Mouse (Mus musculus) left cerebral cortex, adult 8-10 months (tissue): ENCODE measurements around the gene Ptrh1. TPM values are rescaled to one million over a fixed set of nuclear protein-coding genes. Genes with fewer than 3 reads are reported as not detected.

Source experiments
- DNase-seq, 2 experiments: peaks; one replicate each; pipeline ENCODE4 v3.0.0; 2022; ENCODE audit warnings: low spot score in 2 of 2
- total RNA-seq, 4 experiments: library from RNA; stranded (reverse); gene quantifications; 2 replicates each; pipeline ENCODE4 v1.2.4; 2022

The Ptrh1 gene
- total RNA-seq, 4 experiments from 2014 or later: 6.4 to 9.2 (median 7.7) TPM

DNA sequence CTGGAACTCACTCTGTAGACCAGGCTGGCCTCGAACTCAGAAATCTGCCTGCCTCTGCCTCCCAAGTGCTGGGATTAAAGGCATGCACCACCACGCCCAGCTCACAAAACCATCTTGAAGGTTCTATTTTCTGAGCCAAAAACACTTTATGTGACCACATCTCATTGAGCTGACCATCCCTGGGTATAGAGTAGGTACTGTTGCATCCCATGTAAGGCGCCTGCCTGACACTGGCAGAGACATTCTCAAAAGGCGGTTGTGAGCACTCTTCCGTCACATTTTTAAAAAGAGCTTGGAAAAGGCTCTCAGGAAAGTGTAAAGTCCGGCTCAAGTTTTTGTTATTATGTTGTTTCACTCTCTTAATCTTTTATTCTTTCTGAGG, 18.9 kb upstream of the Ptrh1 start:
- DNase-seq: no peak

DNA sequence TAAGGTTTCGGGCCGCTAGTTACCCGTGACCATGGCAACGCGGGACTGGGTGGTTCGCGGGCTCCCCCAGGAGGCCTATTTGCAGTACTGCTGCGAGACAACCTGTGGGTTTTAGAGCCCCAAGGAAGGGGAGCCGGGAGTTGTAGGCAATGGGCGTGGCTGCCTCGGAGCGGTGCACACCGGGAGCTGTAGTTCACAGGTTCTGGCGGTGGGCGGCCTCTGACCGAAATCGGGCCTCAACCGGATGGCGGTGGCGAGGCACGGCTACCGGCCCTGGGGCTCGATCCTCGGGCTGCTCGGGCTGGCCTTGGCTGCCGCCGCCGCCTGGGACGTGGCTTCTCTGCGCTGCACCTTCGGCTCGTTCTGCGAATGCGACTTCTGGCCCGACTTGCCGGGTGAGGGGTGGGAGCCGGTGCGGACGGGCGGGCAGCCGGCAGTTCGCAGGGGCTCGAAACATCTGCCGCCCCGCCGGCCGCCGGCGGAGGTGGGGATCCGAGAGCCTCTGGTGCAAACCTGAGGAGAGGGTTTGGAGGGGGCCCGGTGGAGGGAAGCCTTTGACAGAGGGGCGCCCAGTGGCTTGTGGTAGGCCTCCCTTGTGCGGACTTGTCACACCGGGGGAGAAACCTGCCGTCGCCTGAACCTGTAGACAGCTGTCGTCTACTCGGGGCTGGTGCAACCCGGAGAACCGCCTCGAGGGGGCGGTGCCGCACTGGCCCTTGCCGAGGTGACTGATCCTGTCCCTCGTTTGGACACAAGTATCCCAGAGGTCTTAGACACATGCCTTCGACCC, 18.3 kb upstream of the Ptrh1 start, which contains the start of gene Tor2a:
Gene Tor2a, plus strand, starts transcription at position 179 of the 790 bp plus-strand sequence.
- peak; percentile 87 to 96 for DNase-seq

DNA sequence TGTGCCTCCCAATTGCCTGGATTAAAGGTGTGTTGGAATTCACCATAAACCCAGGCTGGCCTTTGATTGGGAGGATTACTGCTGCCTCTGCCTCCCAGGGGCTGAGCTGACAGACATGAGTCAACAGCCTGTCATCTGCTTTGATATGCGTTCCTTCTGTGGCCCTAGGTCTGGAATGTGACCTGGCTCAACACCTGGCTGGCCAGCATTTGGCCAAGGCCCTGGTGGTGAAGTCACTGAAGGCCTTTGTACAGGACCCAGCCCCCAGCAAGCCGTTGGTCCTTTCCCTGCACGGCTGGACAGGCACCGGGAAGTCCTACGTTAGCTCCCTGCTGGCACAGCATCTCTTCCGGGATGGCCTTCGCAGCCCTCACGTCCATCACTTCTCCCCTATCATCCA, 17.1 kb upstream of the Ptrh1 start:
- no peak for DNase-seq

DNA sequence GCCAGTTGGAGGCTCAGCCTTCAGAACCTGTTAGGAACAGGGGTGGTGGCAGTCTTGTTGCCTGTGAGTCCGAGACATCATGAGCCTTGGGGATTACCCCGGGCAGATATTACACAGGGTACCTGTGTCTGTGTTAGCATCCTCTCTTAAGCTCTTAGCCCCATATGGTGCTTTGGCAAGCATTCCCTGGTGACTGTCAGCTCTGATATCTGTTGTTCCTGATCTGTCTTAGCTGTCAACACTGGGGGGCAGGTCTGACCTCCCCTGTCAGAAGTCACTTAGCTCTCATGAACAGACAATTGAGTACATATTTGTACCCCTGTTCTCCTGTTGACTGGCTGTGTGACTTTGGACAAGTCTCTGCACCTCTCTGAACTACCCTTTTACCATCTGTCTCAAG, 16.6 kb upstream of the Ptrh1 start:
- DNase-seq: no peak

DNA sequence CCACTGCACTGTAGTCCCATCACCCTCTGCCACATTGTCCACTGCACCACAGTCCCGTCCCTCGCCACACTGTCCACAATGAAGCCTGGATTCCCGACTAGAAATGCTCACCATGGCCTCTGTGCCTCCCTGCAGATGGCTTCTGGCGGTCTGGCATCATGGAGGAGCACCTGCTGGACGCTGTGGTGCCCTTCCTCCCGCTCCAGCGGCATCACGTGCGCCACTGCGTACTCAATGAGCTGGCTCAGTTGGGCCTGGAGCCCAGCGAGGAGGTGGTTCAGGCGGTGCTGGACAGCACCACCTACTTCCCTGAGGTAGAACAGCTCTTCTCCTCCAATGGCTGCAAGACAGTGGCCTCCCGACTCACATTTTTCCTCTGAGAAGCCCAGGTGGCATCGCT, 14.2 kb upstream of the Ptrh1 start:
- no peak for DNase-seq

DNA sequence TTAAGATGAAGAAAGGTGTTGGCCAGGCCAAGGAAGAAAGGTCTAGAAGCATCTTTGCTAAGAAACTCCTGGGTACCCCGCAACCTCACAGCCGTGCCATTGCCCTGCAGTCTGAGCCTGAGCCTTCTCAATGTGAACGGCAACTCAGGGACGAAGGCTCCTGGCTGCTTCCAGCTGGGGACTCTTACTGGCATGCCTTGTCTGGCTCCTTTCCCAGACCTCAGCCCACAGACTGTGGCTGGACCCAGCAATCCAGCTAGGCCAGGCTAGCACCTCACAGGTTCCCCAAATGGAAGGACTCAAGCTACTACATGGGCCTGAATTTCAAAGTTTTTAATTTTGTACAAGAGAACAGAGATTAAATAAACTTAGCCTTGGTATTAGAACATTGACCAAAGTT, 13.7 kb upstream of the Ptrh1 start:
- DNase-seq: no peak

DNA sequence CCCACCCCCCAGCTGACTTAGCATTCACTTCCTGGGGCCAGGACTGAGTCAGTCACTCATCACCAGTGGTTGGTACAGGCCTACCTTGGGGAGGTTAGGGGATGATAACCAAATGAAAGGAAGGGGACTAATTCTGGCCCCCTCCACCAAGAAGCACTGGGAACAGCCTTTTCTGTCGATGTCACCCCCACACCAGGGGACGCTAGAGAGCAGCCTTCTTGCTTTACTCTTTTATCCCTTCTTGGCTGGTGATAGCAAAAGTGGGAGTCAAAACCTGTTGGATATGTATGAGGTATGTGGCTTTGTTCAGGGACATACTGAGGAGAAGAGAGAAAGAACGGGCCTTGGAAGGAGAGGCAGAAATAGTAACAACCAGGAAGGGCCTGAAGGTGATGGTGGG, 12.2 kb upstream of the Ptrh1 start:
- no peak for DNase-seq

DNA sequence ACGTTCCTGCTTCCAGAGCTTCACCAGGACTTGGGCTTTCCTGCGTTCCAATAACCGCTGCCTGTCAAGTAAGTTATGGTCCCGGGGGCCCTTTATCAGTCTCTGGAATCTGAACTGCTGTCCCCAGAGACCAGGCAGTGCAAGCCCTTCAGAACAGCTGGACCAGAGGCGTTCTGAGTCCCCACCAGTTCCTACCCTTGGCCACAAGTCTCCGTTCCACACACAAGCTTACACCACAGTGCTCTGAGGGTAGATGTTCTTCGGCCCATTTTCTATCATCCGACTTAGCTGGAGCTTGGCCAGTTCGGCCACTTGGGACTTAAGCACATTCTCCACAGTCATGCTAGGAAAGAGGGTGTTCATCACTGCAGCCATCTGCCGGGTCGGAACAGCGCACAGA, 8.3 kb upstream of the Ptrh1 start:
- no peak for DNase-seq

DNA sequence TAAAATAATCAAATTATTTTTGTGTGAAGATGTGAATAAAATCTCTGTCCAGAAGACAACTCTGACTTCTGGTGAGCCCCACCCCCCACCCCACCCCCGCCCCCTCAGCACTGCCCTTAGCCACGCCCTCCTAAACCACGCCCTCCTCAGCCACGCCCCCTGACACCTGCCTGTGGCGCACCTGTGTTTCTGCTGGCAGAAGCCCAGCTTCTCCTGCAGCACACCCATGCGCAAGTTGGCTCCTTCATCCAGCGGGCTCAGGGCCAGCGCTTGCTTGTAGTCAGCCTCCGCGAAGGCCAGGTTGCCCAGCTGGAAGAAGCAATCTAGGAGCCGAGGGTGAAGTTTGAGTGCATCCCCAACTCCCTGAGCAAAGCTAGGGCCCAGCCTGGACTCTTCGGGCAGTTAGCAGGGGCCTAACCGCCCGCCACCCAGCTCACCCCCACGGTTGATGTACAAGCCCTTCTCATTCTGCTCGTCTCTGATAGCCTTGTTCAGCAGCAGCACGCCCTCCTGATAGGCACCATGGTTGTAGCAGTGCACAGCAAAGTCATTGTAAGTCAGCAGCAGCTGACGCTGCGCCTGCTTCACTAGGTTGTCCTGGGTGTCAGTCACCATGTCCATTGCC, 6.8 kb upstream of the Ptrh1 start:
- DNase-seq: no peak

DNA sequence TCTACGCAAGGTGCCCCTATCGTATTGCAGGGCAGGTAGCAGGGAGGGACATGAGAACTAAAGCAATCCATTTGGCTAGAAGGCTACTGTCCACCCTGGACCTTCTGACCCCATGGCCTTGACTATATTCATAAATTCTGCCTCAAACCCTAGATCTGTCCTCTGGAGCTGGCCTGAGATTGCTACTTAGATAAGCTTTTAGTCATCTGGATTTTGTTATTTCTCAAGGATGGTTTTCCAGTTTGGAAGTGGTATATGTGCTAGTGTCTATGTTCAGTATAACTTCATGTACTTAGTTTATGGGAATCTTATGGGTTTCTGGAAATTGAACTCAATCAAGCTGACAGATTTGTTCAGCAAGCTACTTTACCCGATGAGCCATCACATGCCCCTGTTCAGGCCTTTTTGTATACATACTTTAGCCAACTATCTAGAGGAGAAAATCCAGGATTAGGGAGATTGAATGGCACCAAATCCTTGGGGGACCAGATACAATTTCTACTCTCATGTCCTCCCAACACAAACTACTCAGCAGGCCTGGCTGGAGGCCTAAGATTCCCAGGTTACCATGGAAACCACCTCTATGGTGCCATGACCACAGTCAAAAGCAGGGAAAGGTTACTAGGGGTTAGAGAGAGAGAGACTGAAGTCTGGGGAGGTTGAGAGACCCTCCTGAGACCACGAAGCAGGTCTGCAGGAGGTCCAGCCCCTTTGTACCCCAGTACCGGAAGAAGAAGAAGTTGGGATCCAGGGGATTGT, 6.1 kb upstream of the Ptrh1 start:
- no peak for DNase-seq

DNA sequence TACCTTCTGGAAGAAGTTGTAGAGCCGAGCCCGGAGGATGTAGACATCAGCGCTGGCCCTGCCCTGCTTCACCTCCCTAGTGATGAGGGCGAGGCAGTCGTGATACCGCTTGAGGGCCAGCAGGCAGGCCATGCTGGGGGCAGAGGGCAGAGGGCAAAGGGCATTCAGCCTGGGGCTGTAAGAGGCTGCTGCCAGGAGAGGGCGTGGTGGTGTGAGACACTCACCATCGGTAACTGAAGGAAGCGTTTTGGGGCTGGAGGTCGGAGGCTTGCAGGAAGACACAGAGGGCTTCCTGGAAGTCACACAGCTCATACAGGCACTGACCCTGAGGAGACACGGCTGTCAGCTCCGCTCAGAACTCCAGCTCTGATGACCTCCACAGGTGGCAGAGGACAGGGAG, 3.7 kb upstream of the Ptrh1 start:
- no peak for DNase-seq

DNA sequence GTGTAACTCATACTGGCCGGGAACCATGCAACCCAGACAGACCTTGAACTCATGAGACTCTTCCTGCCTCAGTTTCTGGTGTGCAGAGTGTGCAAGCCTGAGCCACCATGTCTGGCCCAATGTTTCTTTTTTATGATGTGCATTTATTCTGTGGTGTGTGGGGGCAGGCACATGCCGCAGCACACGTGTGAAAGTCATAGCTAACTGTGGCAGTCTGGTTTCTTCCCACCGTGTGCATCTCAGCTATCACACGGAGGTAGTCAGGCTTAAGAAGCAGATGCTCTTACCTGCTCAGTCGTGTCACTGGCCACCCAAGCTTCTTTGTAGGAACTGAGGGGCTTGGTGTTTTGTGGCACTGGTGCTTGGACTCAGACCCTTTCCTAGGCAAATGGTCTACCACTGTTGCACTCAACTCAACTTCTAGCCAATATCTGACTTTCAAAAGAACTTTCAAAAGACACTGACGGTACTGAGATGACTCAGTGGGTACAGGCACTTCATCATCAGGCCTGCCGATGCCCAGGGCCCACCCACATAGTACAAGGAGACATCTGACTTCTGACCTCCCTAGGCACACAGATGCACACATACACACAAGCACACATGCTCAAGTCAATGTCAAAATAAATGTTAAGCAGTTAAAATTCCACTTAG, 2.8 kb upstream of the Ptrh1 start:
- DNase-seq: no peak

DNA sequence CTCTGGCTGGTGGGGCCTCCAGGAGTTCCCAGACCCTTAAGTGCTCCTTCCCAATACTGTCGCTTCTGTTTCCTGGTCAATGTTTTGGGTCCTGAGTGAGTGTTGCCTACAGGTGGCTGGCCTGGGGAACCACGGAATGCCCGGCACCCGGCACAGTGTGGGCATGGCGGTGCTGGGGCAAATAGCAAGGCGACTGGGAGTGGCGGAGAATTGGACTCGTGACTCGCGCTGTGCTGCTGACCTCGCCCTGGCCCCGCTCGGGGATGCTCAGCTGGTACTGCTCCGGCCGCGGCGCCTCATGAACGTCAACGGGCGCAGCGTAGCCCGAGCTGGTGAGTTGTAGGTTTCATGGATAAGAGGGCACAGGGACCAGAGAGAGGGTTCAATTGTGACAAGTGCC, 606 bp downstream of the Ptrh1 start:
- DNase-seq: no peak

DNA sequence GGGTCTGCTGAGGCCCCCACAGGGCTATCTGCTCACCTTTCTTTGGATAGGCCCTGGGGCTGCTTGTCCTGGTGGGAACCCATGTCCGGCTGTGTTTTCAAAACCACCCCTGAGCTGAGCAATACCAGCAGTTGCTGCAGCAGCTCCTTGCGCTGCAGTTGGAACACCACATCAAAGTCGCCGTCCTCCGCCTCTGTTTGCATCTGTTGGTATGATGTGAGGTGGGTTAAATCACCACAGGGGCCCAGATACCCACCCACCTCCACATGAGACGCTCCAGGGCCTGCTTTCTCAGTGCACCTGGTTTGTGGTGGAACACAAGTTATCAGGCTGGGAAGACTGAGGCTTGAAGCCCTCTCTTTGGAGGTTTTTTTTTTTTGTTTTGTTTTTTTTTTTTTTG, 2.5 kb downstream of the Ptrh1 start:
- DNase-seq: no peak

DNA sequence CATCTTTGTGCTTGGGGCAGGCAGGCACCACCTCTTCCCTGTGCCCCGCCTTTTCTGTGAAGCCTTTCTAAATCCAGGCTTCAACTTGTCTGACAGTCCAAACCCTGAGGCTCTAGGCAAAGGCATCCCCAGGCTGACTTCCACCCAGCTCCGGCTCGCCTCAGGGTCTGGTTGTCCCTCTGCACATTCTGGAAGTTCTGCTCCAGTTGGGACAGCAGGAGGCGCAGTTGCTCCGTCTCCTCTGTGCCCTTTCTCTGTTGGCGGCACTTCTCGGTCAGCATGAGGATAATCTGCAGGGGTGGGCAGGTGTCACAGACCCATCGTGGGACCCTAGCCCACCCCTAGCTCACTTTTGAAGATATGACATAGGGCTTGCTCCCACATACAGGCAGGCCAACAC, 3.5 kb downstream of the Ptrh1 start:
- peak in 1 of 2 experiments; percentile 56 for DNase-seq

DNA sequence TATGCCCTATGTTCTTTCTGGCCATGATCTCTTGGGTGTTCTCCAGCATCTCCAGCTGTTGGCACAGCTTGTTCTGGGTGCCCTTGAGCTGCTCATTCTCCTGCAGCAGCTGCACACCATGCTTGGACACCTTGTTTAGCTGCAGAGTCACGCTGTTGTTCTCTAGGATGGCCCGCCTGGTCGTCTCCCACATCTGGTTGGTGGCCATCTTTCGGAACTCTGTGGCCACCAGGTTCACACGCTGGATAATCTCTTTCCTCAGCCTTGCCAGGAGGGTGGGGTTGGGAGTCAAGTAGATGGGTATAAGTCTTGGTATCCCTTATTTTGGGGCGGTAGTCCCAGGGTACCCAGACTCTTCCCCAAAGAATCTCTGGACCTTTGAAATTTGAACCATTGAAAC, 4.1 kb downstream of the Ptrh1 start:
- DNase-seq: no peak

DNA sequence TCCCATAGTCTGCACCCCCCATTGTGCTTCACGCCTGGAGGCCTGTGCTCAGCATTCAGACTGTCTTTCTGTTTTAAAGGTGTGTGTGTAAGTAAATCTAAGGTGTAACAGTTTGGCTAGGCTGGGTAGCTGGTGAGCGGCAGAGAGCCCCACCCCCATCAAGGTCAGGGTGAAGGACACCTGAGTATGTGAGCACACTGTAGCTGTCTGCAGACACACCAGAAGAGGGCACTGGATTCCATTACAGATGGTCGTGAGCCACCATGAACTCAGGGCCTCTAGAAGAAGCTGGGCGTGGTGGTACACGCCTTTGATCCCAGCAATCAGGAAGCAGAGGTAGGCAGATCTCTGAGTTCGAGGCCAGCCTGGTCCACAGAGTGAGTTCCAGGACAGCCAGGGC, 6.1 kb downstream of the Ptrh1 start:
- no peak for DNase-seq

DNA sequence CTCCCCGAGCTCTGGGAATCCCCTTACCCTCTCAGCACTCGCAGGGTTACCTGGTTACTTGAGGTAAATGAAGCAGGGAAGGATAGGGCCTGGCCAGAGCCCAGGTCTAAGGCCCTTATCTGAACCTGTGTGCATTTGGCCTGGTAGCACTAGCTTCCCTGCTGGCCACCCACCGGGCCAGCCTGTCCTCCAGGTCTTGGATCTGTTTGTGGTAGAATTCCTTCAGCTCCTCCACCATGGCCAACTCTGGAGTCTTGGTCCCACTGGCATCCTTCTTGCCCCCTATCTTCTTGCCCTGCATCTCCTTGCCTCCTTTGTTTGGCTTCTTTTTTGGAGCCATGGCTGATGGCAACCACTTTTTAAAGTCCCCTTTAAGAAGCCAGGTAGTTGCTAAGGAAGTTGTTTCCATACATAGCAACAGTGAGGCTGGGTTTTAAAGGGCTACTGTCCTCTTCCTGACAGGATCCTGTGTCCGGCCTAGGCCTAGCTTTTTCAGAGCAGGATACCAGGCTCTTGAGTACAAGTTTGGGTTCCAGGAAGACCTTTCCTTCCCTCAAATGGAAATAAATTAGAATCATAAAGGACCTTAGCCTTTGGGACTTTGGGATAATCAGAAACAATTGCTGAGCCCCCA, 8.6 kb downstream of the Ptrh1 start, which contains the start of gene Cfap157:
Gene Cfap157, minus strand, starts transcription at position 381 of the 634 bp plus-strand sequence.
- no peak for DNase-seq

DNA sequence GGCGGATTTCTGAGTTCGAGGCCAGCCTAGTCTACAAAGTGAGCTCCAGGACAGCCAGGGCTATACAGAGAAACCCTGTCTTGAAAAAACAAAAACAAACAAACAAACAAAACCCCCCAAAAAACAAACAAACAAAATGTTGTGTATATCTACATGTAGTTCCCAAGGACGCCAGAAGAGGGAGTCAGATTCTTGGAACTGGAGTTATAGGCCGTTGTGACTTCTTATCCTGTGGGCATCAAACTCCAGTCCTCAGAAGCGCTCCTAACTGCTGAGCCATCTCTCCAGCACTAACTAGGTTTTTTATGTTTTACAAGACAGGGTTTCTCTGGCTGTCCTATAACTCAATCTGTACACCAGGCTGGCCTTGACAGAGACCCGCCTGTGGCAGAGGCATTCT, 11.6 kb downstream of the Ptrh1 start:
- DNase-seq: no peak

DNA sequence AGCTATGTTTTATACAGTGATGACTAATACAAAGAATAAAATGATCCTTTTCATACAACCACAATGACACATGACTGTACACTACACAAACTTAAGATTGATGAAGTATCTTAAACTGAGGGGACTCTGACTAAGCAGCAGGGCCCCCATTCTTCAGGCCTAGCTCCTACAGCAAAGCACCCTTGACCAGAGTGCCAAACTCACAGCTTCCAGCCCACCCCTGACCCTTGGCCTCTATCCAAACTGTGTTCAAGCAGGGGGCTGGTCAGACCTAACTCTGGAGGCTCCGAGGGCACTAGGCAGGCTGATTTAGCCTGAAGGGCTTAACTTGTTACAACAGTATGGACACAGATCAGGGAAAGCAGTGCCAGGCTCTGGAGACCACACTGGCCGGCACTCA, 13.0 kb downstream of the Ptrh1 start:
- DNase-seq: no peak

DNA sequence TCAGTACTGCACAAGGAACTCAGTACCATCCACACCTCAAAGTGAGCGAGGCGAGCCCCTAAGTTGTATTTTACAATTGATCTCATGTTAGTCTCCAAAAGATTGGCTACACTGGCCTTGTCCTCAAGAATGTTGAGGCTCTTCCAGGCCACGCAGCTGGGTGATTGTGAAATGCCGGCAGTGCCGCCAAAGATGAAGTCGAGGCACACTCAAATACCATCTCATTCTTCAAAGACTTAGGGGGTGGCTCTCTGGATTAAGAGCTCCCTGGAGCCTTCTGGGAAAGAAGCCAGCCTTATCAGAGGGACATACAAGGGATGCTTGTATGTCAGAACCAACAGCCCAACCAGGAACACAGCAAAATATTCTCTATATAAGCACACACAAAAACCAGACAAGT, 15.7 kb downstream of the Ptrh1 start:
- no peak for DNase-seq
